Mouse (Mus musculus) embryo, embryonic 10 days (tissue): ENCODE measurements around the gene Slc22a3.

Experiments used
- DNase-seq: peaks from one replicate; pipeline ENCODE4 v3.0.0-alpha.2; 2015; ENCODE audit warnings: low spot score

The Slc22a3 gene

DNA sequence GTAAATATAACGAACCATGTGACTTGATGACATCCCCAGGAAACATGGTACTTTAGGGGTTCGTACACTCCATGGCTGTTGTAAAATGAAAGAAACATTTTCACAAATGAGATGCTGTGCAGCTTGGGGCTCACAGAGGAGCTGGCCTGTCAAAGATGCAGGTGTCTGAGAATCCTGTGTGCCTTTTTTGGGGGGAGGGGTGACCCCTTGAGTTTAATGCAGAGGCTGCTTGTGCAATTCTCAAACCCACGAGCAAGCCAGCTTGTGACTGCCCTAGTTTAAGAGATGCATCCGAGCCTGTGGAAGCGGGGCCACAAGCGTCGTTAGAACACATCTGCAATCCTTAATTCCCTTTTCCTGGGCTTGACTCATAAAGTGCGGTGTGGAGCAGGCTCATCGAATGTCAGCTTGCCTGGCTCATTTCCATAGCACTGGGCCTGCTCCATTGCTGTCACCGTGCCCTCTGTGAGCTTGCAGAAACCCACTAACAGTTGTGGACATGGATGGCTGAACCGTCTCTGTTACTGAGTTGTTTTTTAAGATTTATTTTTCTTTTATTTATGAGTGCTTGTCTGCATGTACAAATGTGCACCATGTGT lies 98.1 kb downstream of the Slc22a3 start:
- no peak for DNase-seq

DNA sequence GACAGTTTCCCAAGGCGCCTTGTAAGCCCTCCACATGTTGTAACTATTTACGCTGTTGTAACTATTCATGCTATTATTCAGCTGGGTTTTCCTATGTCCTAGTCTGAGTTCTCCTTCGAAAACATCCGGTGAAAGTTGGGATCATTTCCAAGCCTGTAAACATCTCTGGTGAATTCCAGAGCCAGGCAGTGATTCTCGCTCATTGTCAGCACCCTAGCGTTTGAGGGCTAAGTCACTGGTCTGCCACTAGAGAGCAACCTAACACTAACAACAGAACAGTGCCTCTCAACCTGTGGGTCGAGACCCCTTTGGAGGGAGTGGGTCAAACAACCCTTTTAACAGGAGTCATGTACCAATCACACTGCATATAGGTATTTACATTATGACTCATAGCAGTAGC lies 104.1 kb downstream of the Slc22a3 start:
- no peak for DNase-seq

DNA sequence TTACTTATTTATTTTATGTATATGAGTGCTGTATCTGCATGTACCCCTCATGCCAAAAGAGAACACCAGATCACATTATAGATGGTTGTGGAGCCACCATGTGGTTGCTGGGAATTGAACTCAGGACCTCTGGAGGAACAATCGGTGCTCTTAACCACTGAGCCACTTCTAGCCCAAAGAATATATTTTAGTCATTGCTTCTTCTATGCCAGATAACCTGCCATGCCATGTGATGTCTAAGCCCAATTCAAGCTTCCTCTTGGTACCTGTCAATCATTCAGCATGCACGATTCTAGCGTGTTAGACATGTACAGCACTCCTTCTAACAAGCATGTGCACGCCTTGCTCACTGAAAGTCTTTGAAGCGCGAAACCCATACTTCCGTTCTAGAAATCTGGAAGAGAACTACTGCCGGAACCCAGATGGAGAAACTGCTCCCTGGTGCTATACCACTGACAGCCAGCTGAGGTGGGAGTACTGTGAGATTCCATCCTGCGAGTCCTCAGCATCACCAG lies 111.3 kb downstream of the Slc22a3 start:
- DNase-seq = no peak

DNA sequence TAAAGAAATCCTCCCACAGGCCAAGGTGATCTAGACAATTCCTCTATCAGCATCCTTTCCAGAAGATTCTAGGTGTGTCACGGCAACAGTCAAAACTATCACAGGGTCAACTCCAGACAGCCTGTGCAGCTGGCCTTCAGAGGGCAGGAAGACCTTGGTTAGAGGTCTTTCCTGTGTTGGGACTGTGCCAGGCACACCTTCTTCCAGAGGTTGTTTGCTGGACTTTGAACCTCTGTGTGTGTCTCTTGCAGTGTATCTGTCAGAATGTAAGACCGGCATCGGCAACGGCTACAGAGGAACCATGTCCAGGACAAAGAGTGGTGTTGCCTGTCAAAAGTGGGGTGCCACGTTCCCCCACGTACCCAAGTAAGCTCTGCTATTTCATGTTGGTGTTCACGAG lies 119.3 kb downstream of the Slc22a3 start:
- DNase-seq = no peak

DNA sequence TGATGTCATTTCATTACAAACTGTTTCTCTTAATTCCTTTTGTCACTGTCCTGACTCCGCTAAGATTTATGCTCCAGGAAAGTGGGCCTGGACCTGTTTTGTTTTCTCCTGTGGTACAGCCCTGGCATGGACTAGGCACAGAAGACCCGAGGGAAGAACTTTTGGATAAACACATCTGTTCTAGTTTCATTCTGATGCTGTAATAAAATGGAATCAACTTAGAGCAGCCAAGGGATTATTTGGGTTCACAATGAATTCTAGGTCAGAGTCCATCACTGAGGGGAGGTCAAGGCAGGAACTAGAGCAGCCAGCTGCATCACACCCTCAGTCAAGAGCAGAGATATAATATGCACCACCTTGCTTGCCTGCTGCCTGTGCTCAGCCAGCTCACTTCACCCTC lies 119.7 kb downstream of the Slc22a3 start:
- no peak for DNase-seq

DNA sequence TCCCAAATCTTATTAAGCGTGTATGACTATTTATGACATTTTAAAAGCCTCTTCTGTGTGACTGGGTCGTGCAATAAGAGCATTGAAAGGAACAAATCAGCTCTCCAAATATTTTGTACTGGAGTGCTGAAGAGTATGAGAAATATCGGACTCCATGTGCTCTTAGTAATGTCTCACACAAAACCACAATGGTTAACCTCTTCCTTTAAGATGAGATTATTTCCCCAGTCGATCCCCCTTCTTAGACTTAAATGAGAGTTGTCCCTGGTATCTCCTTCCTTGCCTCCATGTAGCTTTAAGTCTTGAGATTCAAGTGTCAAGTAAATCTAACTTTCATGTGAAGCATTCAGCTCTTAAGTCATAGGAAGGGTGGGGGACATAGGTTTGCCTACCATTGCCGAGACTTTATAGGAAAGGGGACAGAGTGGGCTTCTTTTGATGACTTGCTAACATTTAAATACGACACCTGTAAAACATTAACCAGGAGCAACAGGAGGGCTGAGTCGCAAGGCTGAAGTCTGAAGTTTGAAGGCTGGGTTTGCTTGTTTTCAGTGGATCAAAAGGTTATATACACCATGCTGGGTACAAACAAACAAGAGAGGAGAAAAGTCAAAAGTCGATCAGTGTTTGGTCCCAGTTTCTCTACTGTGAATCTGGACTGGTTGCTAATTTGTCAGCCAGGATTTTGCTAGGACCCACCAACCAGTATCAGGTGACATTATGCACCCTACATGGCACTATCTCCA lies 122.3 kb downstream of the Slc22a3 start:
- no peak for DNase-seq

DNA sequence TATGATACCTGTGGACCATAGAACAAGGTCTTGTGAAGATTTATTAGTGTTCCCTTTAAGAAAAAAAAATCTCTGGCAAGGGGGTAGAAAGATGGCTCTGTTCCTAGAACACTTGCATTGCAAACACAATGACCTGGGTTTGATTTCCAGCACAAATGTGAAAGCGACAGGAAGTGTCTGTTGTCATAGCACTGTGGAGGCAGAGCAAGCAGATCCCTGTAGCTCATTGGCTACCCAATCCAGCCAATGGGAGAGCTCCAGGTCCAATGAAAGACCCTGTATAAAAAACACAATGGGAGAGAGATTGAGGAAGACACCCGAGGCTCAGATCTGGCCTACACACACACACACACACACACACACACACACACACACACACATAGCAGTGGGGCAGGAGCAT lies 125.0 kb downstream of the Slc22a3 start:
- peak; percentile 21 for DNase-seq

DNA sequence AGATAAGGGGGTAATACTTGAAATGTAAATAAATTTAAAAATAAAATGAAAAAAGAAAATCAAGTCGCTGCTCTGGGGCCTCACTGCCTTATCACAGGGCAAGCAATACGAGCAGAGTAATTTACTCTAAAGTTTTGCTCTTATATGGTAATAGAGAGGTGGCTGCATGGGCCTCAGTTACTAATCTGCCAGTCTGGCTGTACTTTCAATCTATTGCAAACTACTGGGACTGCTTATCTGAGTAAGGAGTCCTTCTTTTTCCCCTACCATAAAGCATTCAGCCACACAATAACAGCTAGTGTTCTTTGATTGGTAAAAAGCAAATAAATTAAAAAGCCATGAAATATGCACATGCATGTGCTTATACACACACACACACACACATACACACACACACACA lies 125.9 kb downstream of the Slc22a3 start:
- no peak for DNase-seq

DNA sequence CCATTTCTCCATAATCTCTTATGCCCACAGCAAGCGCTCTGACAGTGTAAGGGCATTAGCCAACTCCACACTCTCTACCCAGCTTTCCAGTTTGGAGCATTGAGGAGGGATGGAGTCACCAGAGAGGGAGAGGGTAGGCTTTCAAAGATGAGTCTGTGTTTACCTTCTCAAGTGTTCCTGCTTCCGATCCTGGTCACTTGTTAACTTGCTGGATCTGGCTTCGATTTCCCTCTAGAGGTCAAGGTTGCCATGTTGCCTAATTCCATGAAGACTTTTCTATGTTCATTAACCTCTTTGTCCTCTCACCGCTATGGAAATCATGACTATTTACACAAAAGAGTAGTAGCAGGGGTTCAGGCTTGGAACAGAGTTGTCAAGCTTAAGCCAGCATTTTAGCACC lies 127.2 kb downstream of the Slc22a3 start:
- DNase-seq = no peak

DNA sequence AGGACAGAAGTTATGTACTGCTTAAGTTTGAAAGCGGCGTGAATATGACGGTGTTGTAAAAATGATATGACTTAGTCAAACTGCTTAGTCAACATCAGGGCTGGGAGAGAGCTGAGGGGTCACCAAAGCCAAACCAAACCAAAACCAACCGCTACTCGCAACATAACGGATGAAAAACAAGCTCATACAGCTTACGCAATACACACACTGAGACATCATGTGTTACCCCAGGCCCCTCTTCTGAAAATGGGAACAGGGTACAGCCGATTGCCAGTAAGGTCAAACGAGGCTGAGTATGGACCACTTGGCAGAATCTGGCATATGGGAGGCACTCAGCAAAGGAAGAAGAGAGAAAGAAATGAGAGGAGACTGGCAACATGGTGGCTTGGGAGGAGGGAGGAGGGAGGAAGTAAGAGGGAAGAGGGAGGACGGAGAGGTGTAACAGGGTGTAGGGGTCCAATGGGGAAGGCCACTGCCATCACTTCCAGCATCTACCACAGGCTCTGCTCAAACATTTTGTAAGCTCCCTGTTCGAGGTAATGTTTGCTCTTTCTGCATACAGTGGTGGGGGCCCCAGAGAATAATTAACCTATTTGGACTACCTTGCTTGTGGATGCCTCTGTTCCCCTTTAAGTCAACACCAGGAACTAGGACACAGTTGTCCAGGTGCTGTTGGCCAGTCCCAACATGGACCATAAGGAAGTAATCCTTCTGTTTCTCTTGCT lies 129.4 kb downstream of the Slc22a3 start, which contains the start of gene Plg:
Plg (plus strand) TSS at position 628 of the 725 bp plus-strand sequence.
- DNase-seq = no peak

DNA sequence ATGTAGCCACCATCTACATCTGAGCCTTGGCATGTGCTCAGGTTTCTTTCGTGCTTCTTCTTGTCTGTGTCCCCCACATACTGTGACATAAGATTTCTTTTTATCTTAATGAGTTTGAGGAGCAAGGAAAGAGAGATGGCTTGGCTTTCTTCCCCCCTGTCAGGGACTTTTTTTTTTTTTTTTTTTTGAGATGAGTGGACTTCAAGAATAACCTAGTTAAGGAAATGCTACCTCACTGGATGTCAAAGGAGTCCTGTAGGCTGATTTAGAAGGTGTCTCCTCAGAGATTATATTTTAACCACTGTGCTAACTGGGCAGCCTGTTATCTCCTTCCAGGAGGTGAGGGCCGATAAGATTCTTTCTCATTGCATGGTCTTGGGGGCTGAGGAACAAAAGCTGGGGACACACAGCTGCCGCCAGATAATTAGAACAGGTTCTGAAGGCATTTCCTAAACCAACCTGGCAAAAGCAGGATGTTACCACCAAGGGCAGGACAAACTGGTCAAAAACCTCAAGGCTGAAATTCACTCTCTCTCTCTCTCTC lies 133.8 kb downstream of the Slc22a3 start:
- no peak for DNase-seq

DNA sequence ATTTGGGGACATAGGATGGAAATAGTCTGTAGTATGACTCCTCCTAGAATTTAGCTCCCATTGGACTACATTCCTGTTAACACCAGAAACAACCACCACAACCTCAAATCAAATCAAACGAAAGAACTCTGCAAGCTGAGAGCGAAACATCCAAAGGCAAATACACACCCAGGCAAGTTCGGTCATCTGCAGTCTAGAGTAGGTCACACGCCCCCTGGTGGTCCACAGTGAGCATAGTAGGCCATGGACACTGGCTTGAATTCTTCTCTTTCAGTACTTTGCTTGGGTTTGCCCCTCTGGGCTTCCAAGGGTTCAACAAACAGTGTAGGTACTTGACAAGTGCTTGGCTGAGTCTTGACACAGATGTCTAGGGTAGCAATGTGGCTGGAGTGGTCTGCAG lies 135.5 kb downstream of the Slc22a3 start:
- DNase-seq = peak; percentile 80

DNA sequence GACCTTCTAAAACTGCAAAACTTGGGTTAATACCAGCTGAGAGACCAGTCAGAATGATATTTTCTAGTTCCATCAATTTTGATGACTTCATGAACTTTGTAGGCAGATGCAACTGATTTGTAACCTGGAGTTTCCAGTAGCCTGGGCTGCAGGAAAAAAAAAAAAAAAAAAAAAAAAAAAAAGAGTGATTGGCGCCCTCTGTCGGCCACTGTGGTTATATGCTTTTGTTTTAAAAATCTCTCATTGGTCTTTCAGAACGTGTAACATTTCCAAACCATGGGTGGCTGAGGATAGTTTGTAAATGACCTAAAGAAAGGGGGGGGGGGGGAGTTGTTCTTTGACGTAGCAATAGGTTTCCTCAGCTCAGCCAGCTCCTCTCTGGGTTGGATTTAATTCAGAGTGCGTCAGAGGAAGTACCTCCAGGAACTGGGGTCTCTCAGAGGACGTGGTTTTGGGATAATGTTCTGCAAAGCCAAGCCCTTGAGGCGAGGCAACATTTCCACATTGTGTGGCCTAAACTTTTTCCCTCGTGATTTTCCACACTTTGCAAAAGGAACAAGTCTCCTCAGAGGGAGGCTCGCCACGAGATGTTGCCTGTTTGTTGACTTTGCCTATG lies 136.1 kb downstream of the Slc22a3 start:
- no peak for DNase-seq

DNA sequence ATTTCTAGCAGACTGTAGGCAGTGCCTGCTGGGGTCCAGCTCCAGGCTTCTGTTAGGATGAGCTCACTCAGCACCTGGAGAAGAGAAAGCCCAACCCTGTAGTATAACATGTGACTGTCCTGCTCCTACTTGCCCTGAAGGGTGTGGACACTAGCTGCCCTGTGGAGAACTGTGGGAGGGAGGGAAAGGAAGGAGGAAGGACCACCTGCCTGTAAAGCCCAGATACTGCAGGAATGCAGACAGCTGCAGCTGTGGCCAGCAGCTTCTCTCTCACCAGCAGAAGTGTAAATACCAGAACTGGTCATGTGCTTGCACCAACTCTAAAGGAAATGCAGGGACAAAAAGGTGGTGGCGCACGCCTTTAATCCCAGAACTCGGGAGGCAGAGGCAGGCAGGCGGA lies 137.2 kb downstream of the Slc22a3 start:
- peak; percentile 29 for DNase-seq

DNA sequence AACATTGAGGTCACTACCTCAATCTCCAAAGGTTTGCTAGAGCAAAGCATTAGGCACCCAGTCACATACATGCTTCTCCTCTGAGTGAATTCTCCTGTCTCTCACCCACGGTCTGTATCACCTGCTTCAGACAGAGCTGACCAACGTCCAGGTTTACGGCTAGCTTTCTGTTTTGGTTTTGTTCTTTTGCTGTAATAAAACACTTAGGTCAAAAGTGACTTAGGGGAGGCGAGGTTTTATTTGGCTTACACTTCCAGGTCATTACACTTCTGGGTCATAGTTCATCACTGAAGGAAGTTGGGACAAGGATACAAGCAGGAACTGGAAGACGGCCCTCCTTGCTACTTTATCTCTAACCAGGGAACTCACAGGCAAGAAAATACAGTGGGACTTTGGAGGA lies 138.1 kb downstream of the Slc22a3 start:
- DNase-seq = no peak
